Comparison of ENCODE assay signal across 17 mouse cellular contexts in genomic region chr4:131885376-131885775, GRCm38 (mm10). TPM values are rescaled to one million over a fixed set of nuclear protein-coding genes. Genes with fewer than 3 reads are reported as not detected.
DNase-seq lines count a peak whose midpoint lies in the region; ATAC-seq lines count a peak whose summit lies in the region.
"Had no signal": no experiment of that assay in that cellular context is flagged by ENCODE, and none has a peak within 500 bp of the region (broad histone marks: within the 10 kb centered on the region; RNA-seq: fewer than 3 reads in every experiment).

No protein-coding gene starts in this region.

- no peak overlapping the region for H3K4me3 ChIP-seq in heart, embryonic 11.5 days (ENCODE audit: low read depth, low read length)
- H3K4me3 ChIP-seq: forebrain, embryonic 12.5 days; hindbrain, embryonic 12.5 days; limb, embryonic 12.5 days; liver, embryonic 13.5 days; neural tube, embryonic 12.5 days had no signal

- peaks cover 5% of the 10 kb centered on the region; the same call in 1 of the 2 replicates for H3K36me3 ChIP-seq in heart, embryonic 11.5 days (ENCODE audit: control insufficient read depth, insufficient read depth, low read length)

- H3K27me3 ChIP-seq in heart, embryonic 11.5 days (ENCODE audit: control insufficient read depth, insufficient read depth, low read length), result no peaks in the 10 kb centered on the region
- H3K27me3 ChIP-seq: forebrain, embryonic 12.5 days; hindbrain, embryonic 12.5 days; limb, embryonic 12.5 days; liver, embryonic 13.5 days; neural tube, embryonic 12.5 days had no signal

- no peak overlapping the region for H3K27ac ChIP-seq in heart, embryonic 11.5 days (ENCODE audit: low read depth, low read length)
- H3K27ac ChIP-seq: forebrain, embryonic 12.5 days; hindbrain, embryonic 12.5 days; limb, embryonic 12.5 days; liver, embryonic 13.5 days; neural tube, embryonic 12.5 days had no signal

- no peak overlapping the region for H3K4me2 ChIP-seq in heart, embryonic 11.5 days
- H3K4me2 ChIP-seq: forebrain, embryonic 12.5 days; hindbrain, embryonic 12.5 days; limb, embryonic 12.5 days; liver, embryonic 13.5 days; midbrain, embryonic 11.5 days; neural tube, embryonic 12.5 days had no signal

- H3K9ac ChIP-seq in heart, embryonic 11.5 days (ENCODE audit: low read depth, low read length), result no peak overlapping the region
- H3K9ac ChIP-seq: forebrain, embryonic 12.5 days; hindbrain, embryonic 12.5 days; limb, embryonic 12.5 days; neural tube, embryonic 12.5 days had no signal

- WGBS in heart, embryonic 11.5 days (ENCODE audit: insufficient replicate concordance), result 74% methylated on average over 6 of the region's 6 CpGs

- peak; percentile 34 to 54 for DNase-seq in heart, adult 18-20 months
- peak; percentile 47 for DNase-seq in kidney, postnatal 14 days
- no peak for DNase-seq in kidney, adult 18-20 months
- DNase-seq in adrenal gland, postnatal 10 days, result peak; percentile 43
- peak; percentile 38 to 53 for DNase-seq in adrenal gland, postnatal 36 days
- no peak for DNase-seq in urinary bladder, postnatal 10 days (ENCODE audit: low spot score)
- DNase-seq: cerebellum, adult 9-11 months; gastrocnemius, postnatal 14 days; kidney, postnatal 4 days; liver, embryonic 13.5 days; right cerebral cortex, adult 18-20 months had no signal

- H3K9me3 ChIP-seq in heart, embryonic 11.5 days (replicated peaks; ENCODE audit: control insufficient read depth, low read length), result no peaks in the 10 kb centered on the region
- H3K9me3 ChIP-seq: forebrain, embryonic 12.5 days; hindbrain, embryonic 12.5 days; limb, embryonic 12.5 days; liver, embryonic 13.5 days; neural tube, embryonic 12.5 days had no signal

- ATAC-seq in heart, embryonic 11.5 days (replicated peaks; ENCODE audit: insufficient number of reproducible peaks, low FRiP score, low TSS enrichment), result no peak

- peaks cover 12% of the 10 kb centered on the region for H3K4me1 ChIP-seq in heart, embryonic 11.5 days (ENCODE audit: control insufficient read depth, insufficient read depth, low read length)

RNA-seq across cellular contexts. Expression of gene Srsf4, which starts 12.0 kb away (rescaled TPM):
- total RNA-seq in heart, adult 18-20 months (2021), result 10 to 100 TPM; 31.2 to 32.9 TPM
- 67.9 and 76.7 TPM in 2 replicates for polyA plus RNA-seq in heart, embryonic 11.5 days (2014; fragmentation: Nextera tagmentation; extraction: Ambion mirVana)
- total RNA-seq in adrenal gland, postnatal 10 days (2021), result 10 to 100 TPM; 65.9 to 68.7 TPM
- total RNA-seq in adrenal gland, postnatal 36 days (2021), result 10 to 100 TPM; 59.3 to 63.3 TPM

RNA-seq across cellular contexts. Expression of gene Tmem200b, which starts 36.2 kb away (rescaled TPM):
- 1 to 10 TPM; 5.6 to 6.7 TPM for total RNA-seq in heart, adult 18-20 months (2021)
- polyA plus RNA-seq in heart, embryonic 11.5 days (2014; fragmentation: Nextera tagmentation; extraction: Ambion mirVana), result 3.3 and 4.1 TPM in 2 replicates
- total RNA-seq in adrenal gland, postnatal 10 days (2021), result 1 to 10 TPM; 7.4 to 9.4 TPM
- 1 to 10 TPM; 8.8 to 9.7 TPM for total RNA-seq in adrenal gland, postnatal 36 days (2021)

RNA-seq across cellular contexts. Expression of gene Mecr, which starts 42.1 kb away (rescaled TPM):
- 10 to 100 TPM; 25.0 to 32.3 TPM for total RNA-seq in heart, adult 18-20 months (2021)
- 35.9 and 39.3 TPM in 2 replicates for polyA plus RNA-seq in heart, embryonic 11.5 days (2014; fragmentation: Nextera tagmentation; extraction: Ambion mirVana)
- 100 to 1,000 TPM; 144 to 154 TPM for total RNA-seq in adrenal gland, postnatal 10 days (2021)
- 10 to 100 TPM; 83.5 to 85.4 TPM for total RNA-seq in adrenal gland, postnatal 36 days (2021)

RNA-seq across cellular contexts. Expression of gene Ptpru, which starts 47.3 kb away (rescaled TPM):
- 1 to 10 TPM; 4.6 to 9.5 TPM for total RNA-seq in heart, adult 18-20 months (2021)
- 2.2 and 2.8 TPM in 2 replicates for polyA plus RNA-seq in heart, embryonic 11.5 days (2014; fragmentation: Nextera tagmentation; extraction: Ambion mirVana)
- 10 to 100 TPM; 27.0 to 33.8 TPM for total RNA-seq in adrenal gland, postnatal 10 days (2021)
- 10 to 100 TPM; 34.2 to 75.7 TPM for total RNA-seq in adrenal gland, postnatal 36 days (2021)

Comparison
In these comparisons a context has a peak if more than half of its experiments do, and no peak if none do; other contexts are left out.
1. DNase-seq: peak in heart, adult 18-20 months (2 of 2), kidney, postnatal 14 days (single experiment), adrenal gland, postnatal 10 days (single experiment) and adrenal gland, postnatal 36 days (2 of 2); none in kidney, adult 18-20 months (single experiment) and urinary bladder, postnatal 10 days (single experiment).